Mouse (Mus musculus) stomach, embryonic 16.5 days (tissue): ENCODE measurements around the gene Olfr95. TPM values are rescaled to one million over a fixed set of nuclear protein-coding genes. Genes with fewer than 3 reads are reported as not detected.
"Not testable (repeated sequence)": the region's sequence is repeated elsewhere in the genome, so short reads cannot be mapped to it uniquely, and the experiment has no call there.

Source experiments
- ATAC-seq: fragments of 200-750 bp; cut with Nextera tagmentation; 2 replicates; pipeline ENCODE4 v1.8.0; 2017; ENCODE audit warnings: moderate number of reproducible peaks, moderate TSS enrichment; ENCODE audit not compliant: insufficient read depth, low FRiP score
- H3K27ac ChIP-seq: fragments of 300-500 bp; sonication (generic); 2 replicates; pipeline ENCODE4 v1.5.1; 2014; ENCODE audit warnings: low read length
- H3K27me3 ChIP-seq: fragments of 300-500 bp; sonication (generic); 2 replicates; pipeline ENCODE4 v1.6.1; 2014; ENCODE audit warnings: low read length, control low read depth, mixed read lengths; ENCODE audit not compliant: control insufficient read depth, insufficient read depth
- H3K36me3 ChIP-seq: fragments of 300-500 bp; sonication (generic); 2 replicates; pipeline ENCODE4 v1.6.1; 2014; ENCODE audit warnings: low read length; ENCODE audit not compliant: control insufficient read depth, insufficient read depth
- H3K4me1 ChIP-seq: fragments of 300-500 bp; sonication (generic); 2 replicates; pipeline ENCODE4 v1.6.1; 2014; ENCODE audit warnings: low read length, control low read depth, mixed read lengths; ENCODE audit not compliant: control insufficient read depth, insufficient read depth
- H3K4me2 ChIP-seq: fragments of 300-500 bp; sonication (generic); 2 replicates; pipeline ENCODE4 v1.6.1; 2014; ENCODE audit warnings: low read depth, low read length, mixed read lengths
- H3K4me3 ChIP-seq: fragments of 300-500 bp; sonication (generic); replicated peaks from 2 replicates; pipeline ENCODE4 v1.5.1; 2014; ENCODE audit warnings: mild to moderate bottlenecking, low read length
- H3K9ac ChIP-seq: fragments of 300-500 bp; sonication (generic); 2 replicates; pipeline ENCODE4 v1.6.1; 2014; ENCODE audit warnings: low read length
- H3K9me3 ChIP-seq: fragments of 300-500 bp; sonication (generic); replicated peaks from 2 replicates; pipeline ENCODE4 v1.6.1; 2016; ENCODE audit warnings: low read length, control low read depth; ENCODE audit not compliant: control insufficient read depth
- WGBS: fragments of 180-500 bp; shearing (Covaris S2); extraction: QIAGEN DNeasy Blood & Tissue Kit; methylation state at CpG from one replicate; pipeline ENCODE4 v1.1.7; 2014; 5-methylcytosine and 5-hydroxymethylcytosine counted together
- polyA plus RNA-seq: library from polyadenylated mRNA; unstranded; fragments of >200 nt; fragmentation: Nextera tagmentation; extraction: Ambion mirVana; gene quantifications from 2 replicates; pipeline ENCODE4 v1.2.1, GENCODE M21; 2015

Gene Olfr95
- polyA plus RNA-seq: not detected in 2 replicates

DNA sequence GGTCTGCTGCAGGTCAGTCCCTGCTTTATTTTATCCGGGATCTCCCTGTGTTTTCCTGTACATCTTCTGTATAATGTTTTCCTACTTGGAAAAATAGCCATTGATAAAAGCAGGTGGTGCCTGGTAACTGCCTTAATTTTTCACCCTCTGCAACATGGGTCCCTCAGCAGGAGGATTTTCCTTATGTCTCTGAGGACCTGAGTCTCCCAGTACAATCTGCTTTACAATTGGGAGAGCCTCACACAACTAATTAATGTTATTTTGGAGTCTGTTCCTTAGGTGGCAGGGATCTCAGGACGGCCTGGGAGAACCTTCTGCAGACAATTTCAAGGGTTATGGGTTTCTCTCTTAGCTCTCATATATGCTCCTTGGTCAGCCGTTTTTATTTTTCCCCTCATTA is at the start of gene Olfr95:
Gene Olfr95 (minus strand): TSS at position 101 of the 400 bp plus-strand sequence.
- H3K4me3 ChIP-seq: no peak within 1 kb of the TSS
- no peak within 1 kb of the TSS for H3K27ac ChIP-seq
- 73% methylated on average over 3 of the region's 3 CpGs for WGBS
- H3K4me2 ChIP-seq: no peak within 1 kb of the TSS
- H3K9ac ChIP-seq: no peak within 1 kb of the TSS
- no peaks in the 10 kb centered on the region for H3K36me3 ChIP-seq
- no peak for ATAC-seq
- H3K9me3 ChIP-seq: 0 out of 2 replicates have a peak, but pooled peaks cover 3% of the 10 kb centered on the region
- peaks cover 12% of the 10 kb centered on the region for H3K27me3 ChIP-seq
- no peaks in the 10 kb centered on the region for H3K4me1 ChIP-seq

DNA sequence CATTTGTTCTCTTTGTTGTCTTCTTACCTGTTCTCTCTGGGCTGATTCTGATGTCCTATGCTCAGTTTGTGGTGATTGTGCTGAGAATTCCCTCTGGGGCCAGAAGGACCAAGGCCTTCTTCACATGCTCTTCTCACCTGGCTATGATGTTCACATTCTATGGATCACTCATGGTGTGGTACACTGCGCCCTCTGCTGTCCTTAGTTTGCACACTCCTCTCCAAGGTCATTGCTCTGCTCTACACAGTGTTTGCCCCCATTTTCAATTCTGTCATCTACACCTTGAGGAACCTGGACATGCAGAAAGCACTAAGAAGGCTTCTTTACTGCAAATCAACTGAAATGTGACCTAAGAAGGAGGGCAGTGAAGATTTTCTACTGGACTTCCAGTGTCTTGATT is 37.6 kb upstream of the Olfr95 start:
- H3K4me3 ChIP-seq: no peak overlapping the region
- no peak overlapping the region for H3K27ac ChIP-seq
- no peaks in the 10 kb centered on the region for H3K9me3 ChIP-seq
- no peaks in the 10 kb centered on the region for H3K27me3 ChIP-seq
- H3K36me3 ChIP-seq: no peaks in the 10 kb centered on the region
- no peak overlapping the region for H3K4me2 ChIP-seq
- H3K4me1 ChIP-seq: no peaks in the 10 kb centered on the region
- no peak overlapping the region for H3K9ac ChIP-seq
- WGBS: 12% methylated on average over 1 of the region's 1 CpGs
- peak; percentile 50; the same call in 1 of the 2 replicates for ATAC-seq

DNA sequence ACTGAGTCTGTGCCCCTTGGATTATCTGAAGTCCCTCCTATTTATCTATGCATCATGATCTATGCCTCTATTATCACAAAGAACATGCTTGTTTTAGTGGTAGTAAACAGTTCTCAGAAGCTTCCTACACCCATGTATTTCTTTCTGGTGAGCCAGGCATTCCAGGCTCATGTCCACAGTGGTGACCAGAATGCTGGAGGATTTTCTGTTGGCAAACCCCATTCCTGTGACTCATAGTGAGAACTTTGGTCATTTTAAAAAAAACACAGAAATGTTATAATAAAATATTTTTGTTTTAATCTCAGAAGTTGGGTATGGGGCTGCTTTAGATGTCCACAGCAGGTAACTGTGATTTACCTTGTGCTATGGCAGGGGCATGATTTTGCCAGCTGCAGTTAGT is 36.5 kb upstream of the Olfr95 start:
- H3K4me3 ChIP-seq: no peak overlapping the region
- no peaks in the 10 kb centered on the region for H3K27me3 ChIP-seq
- H3K9ac ChIP-seq: no peak overlapping the region
- H3K27ac ChIP-seq: no peak overlapping the region
- no peaks in the 10 kb centered on the region for H3K9me3 ChIP-seq
- no peaks in the 10 kb centered on the region for H3K4me1 ChIP-seq
- H3K36me3 ChIP-seq: no peaks in the 10 kb centered on the region
- H3K4me2 ChIP-seq: no peak overlapping the region
- no peak for ATAC-seq

DNA sequence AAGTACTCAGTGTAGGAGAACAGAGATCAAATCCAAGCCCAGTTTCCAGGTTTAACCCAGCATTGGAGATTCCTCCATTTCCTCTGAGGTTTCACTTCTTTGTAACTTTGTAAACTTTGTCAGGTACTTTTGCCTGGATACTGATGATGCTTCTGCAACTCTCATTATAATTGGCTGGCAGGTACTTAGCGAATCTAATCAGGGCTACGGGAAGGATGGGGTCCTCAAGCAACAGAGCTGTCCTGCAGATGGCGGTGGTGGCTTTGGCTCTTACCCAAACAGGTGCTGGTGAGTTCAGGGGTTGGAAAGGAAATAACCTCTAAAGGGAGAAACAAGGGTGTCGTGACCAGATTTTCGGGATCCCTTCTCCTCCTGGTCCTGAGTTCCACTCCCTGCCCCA is 33.8 kb upstream of the Olfr95 start:
- Histone ChIP-seq H3K27me3 (no peaks in the 10 kb centered on the region), H3K27ac (no peak overlapping the region), H3K4me3 (no peak overlapping the region), H3K9ac (no peak overlapping the region), H3K4me2 (no peak overlapping the region), H3K9me3 (no peaks in the 10 kb centered on the region), H3K36me3 (no peaks in the 10 kb centered on the region), H3K4me1 (no peaks in the 10 kb centered on the region)
- 32% methylated on average over 5 of the region's 5 CpGs for WGBS
- no peak for ATAC-seq

DNA sequence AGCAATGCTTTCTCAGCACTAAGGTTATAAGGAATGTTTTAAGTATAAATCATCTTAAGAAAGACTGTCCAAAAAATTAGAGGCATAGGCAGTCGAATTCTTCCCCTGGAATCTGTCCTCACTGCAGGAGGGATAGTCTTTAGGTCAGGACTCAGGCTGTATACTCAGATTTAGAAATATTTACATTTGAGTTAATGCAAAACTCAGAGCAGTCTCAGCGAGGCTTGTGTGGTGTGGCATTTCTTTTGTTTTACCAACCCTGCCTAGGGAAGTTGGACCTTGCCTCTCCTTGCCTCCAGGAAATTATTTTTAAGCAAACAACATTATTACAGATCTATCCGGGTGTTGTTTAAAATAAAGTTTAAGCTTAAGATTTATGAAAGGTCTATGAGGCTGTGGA is 29.3 kb upstream of the Olfr95 start:
- WGBS: 11% methylated on average over 3 of the region's 3 CpGs
- peak; percentile 62; the same call in 1 of the 2 replicates for ATAC-seq
- H3K4me3 ChIP-seq: no peak overlapping the region
- H3K9me3 ChIP-seq: 0 out of 2 replicates have a peak, but pooled peaks cover 6% of the 10 kb centered on the region
- no peak overlapping the region for H3K27ac ChIP-seq
- H3K9ac ChIP-seq: no peak overlapping the region
- H3K27me3 ChIP-seq: no peaks in the 10 kb centered on the region
- no peaks in the 10 kb centered on the region for H3K4me1 ChIP-seq
- no peaks in the 10 kb centered on the region for H3K36me3 ChIP-seq
- H3K4me2 ChIP-seq: no peak overlapping the region

DNA sequence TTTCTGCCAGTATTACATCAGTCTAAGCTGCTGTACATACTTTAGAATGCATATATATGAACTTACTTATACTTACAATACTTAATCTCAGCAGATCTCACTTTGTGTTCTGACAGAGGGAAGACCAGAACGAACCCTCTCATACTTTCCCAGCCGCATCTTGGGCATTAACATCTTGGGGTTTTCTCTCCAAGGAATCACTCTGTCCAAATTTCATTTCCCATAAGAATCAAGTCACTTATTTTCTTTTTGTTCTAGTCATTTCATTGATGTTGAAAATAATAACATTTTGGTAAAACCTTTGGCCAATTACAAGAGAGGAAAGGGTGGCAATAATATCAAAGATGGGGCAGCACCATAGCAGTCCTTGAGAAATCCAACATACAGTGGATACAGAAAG is 24.3 kb upstream of the Olfr95 start, which contains the start of gene Olfr97:
Gene Olfr97 (minus strand): TSS at position 101 of the 400 bp plus-strand sequence.
- not testable (repeated sequence) for H3K4me3 ChIP-seq, H3K9ac ChIP-seq, H3K27me3 ChIP-seq, H3K4me1 ChIP-seq, H3K9me3 ChIP-seq, H3K27ac ChIP-seq, H3K4me2 ChIP-seq, H3K36me3 ChIP-seq, ATAC-seq
- 88% methylated on average over 2 of the region's 2 CpGs for WGBS

DNA sequence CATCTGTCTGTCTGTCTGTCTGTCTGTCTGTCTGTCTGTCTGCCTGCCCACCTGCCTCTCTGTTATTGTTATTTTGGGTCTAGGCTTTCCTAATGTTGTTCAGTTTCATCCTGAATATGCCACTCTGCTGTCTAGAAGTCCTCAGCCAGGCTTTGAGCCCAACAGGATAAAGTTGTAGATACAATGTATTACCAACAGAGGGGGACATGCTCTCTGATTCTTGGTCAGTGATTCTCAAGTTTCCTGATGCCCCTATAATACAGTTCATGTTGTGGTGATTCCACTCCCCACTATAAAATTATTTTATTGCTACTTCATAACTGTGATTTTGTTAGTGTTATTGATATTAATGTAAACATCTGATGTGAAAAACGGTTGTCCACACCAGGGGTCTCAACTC is 9.0 kb upstream of the Olfr95 start:
- no peak overlapping the region for H3K27ac ChIP-seq
- 13% methylated on average over 1 of the region's 1 CpGs for WGBS
- H3K4me3 ChIP-seq: no peak overlapping the region
- 0 out of 2 replicates have a peak, but pooled peaks cover 3% of the 10 kb centered on the region for H3K9me3 ChIP-seq
- no peak overlapping the region for H3K4me2 ChIP-seq
- H3K36me3 ChIP-seq: no peaks in the 10 kb centered on the region
- H3K9ac ChIP-seq: no peak overlapping the region
- ATAC-seq: no peak
- no peaks in the 10 kb centered on the region for H3K4me1 ChIP-seq
- H3K27me3 ChIP-seq: no peaks in the 10 kb centered on the region

DNA sequence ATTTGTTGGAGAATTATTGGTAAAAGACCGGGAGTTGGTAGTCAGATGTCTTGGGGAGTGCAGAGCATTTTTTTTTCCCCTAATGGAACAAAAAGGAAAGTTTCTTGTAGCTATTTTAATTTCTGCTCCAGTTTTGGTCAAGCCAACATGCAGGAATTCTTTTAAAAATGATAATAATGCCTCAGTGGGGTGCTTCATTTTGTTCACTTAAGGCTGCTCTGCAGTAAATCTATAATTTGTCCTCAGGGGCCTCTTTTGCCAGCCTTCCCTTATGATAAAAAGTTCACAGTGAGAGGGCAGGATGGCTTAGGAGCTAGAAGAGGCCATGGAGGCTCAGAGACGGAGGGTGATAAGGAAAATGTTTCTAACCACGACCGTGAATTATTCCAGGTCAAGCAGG is 6.9 kb upstream of the Olfr95 start, which contains the start of gene Olfr96:
Gene Olfr96 (plus strand): TSS at position 301 of the 400 bp plus-strand sequence.
- 0 out of 2 replicates have a peak, but pooled peaks cover 3% of the 10 kb centered on the region for H3K9me3 ChIP-seq
- WGBS: 61% methylated on average over 4 of the region's 4 CpGs
- no peak for ATAC-seq
- no peak within 1 kb of the TSS for H3K4me3 ChIP-seq
- no peak within 1 kb of the TSS for H3K4me2 ChIP-seq
- H3K9ac ChIP-seq: no peak within 1 kb of the TSS
- no peaks in the 10 kb centered on the region for H3K4me1 ChIP-seq
- no peaks in the 10 kb centered on the region for H3K36me3 ChIP-seq
- H3K27ac ChIP-seq: no peak within 1 kb of the TSS
- no peaks in the 10 kb centered on the region for H3K27me3 ChIP-seq

DNA sequence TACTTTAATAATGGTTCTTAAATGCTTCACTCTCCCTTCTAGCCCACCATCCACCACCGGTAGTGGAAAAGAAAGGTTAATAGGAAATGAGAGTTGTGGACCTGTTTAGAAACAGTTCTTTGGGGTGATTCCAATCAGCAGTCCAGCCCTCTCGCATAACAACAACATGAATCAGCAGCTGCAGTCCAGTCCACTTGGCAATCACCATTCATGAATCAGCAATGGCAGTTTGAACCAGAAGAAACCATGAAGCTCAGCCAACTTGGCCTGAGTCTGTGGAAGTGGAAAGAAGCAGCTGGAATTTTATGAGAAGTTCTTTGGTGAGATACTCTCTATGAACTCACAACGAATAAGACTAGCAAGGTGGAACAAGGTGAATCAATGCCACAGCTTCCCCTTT is 5.6 kb upstream of the Olfr95 start:
- no peak overlapping the region for H3K9ac ChIP-seq
- no peaks in the 10 kb centered on the region for H3K4me1 ChIP-seq
- no peaks in the 10 kb centered on the region for H3K36me3 ChIP-seq
- no peak overlapping the region for H3K27ac ChIP-seq
- H3K9me3 ChIP-seq: 0 out of 2 replicates have a peak, but pooled peaks cover 3% of the 10 kb centered on the region
- no peak overlapping the region for H3K4me2 ChIP-seq
- WGBS: 81% methylated on average over 3 of the region's 3 CpGs
- no peaks in the 10 kb centered on the region for H3K27me3 ChIP-seq
- ATAC-seq: no peak
- H3K4me3 ChIP-seq: no peak overlapping the region
